Mouse (Mus musculus) T-cell, adult 2 months (primary cell): ENCODE measurements around the gene Cyb561a3.
"Not testable (repeated sequence)": the region's sequence is repeated elsewhere in the genome, so short reads cannot be mapped to it uniquely, and the experiment has no call there.

ENCODE experiments used
- DNase-seq: peaks from one replicate; pipeline ENCODE4 v3.0.0; 2022; ENCODE audit warnings: low spot score

Cyb561a3 gene

GRCm38 (mm10) chr19:10576690-10577561, at the start of gene Cyb561a3, which contains the start of gene Tmem138:
TSS of gene Cyb561a3 (plus strand) at chr19:10577172.
TSS of gene Tmem138 (minus strand) at chr19:10577362.
- DNase-seq, result peak; percentile 93

- DNase-seq, result peak; percentile 17
Observed at GRCm38 (mm10) chr19:10530082-10530481, 46.9 kb upstream of the Cyb561a3 start.

- DNase-seq, result no peak
Observed at GRCm38 (mm10) chr19:10539454-10539853, 37.5 kb upstream of the Cyb561a3 start.

GRCm38 (mm10) chr19:10555624-10556510, 21.1 kb upstream of the Cyb561a3 start, which contains the start of gene Tmem216:
TSS of gene Tmem216 (minus strand) at chr19:10556238.
- DNase-seq, result peak; percentile 86

- no peak for DNase-seq
Observed at GRCm38 (mm10) chr19:10557001-10557400, 20.0 kb upstream of the Cyb561a3 start.

- no peak for DNase-seq
Observed at GRCm38 (mm10) chr19:10557430-10557829, 19.5 kb upstream of the Cyb561a3 start.

- not testable (repeated sequence) for DNase-seq
Observed at GRCm38 (mm10) chr19:10557837-10558375, 19.1 kb upstream of the Cyb561a3 start.

GRCm38 (mm10) chr19:10560108-10560507, 16.9 kb upstream of the Cyb561a3 start:
- no peak for DNase-seq

- DNase-seq, result no peak
Observed at GRCm38 (mm10) chr19:10561558-10562314, 15.2 kb upstream of the Cyb561a3 start.

- no peak for DNase-seq
Observed at GRCm38 (mm10) chr19:10562351-10562750, 14.6 kb upstream of the Cyb561a3 start.

GRCm38 (mm10) chr19:10564278-10564677, 12.7 kb upstream of the Cyb561a3 start:
- DNase-seq, result no peak

- DNase-seq, result no peak
Observed at GRCm38 (mm10) chr19:10565217-10565616, 11.8 kb upstream of the Cyb561a3 start.

GRCm38 (mm10) chr19:10569627-10570026, 7.3 kb upstream of the Cyb561a3 start:
- no peak for DNase-seq

- no peak for DNase-seq
Observed at GRCm38 (mm10) chr19:10580102-10580501, 3.1 kb downstream of the Cyb561a3 start.

- no peak for DNase-seq
Observed at GRCm38 (mm10) chr19:10580761-10581160, 3.8 kb downstream of the Cyb561a3 start.

GRCm38 (mm10) chr19:10581984-10582383, 5.0 kb downstream of the Cyb561a3 start:
- DNase-seq, result no peak

- no peak for DNase-seq
Observed at GRCm38 (mm10) chr19:10583550-10584146, 6.7 kb downstream of the Cyb561a3 start.

GRCm38 (mm10) chr19:10585112-10585511, 8.1 kb downstream of the Cyb561a3 start:
- DNase-seq, result no peak

- no peak for DNase-seq
Observed at GRCm38 (mm10) chr19:10587231-10587630, 10.3 kb downstream of the Cyb561a3 start.

- no peak for DNase-seq
Observed at GRCm38 (mm10) chr19:10589127-10589857, 12.3 kb downstream of the Cyb561a3 start.
